Mouse (Mus musculus) lung, embryonic 14.5 days (tissue): ENCODE results near the gene Prkag2. TPM values are rescaled to one million over a fixed set of nuclear protein-coding genes. Genes with fewer than 3 reads are reported as not detected.

Source experiments
- ATAC-seq: fragments of 200-750 bp; cut with Nextera tagmentation; 2 replicates; pipeline ENCODE4 v1.8.0; 2017; ENCODE audit warnings: mild to moderate bottlenecking, moderate TSS enrichment, moderate library complexity; ENCODE audit not compliant: insufficient read depth
- DNase-seq: peaks from one replicate; pipeline ENCODE4 v3.0.0-alpha.2; 2015
- H3K27ac ChIP-seq: fragments of 300-500 bp; sonication (generic); 2 replicates; pipeline ENCODE4 v1.5.1; 2014; ENCODE audit warnings: low read depth, mild to moderate bottlenecking, moderate library complexity
- H3K27me3 ChIP-seq: fragments of 300-500 bp; sonication (generic); 2 replicates; pipeline ENCODE4 v1.6.1; 2014; ENCODE audit warnings: low read length, control low read depth; ENCODE audit not compliant: insufficient read depth
- H3K36me3 ChIP-seq: fragments of 300-500 bp; sonication (generic); 2 replicates; pipeline ENCODE4 v1.6.1; 2014; ENCODE audit warnings: control low read depth; ENCODE audit not compliant: insufficient read depth
- H3K4me1 ChIP-seq: fragments of 300-500 bp; sonication (generic); 2 replicates; pipeline ENCODE4 v1.6.1; 2014; ENCODE audit warnings: antibody characterized with exemption, control low read depth; ENCODE audit not compliant: insufficient read depth
- H3K4me2 ChIP-seq: fragments of 300-500 bp; sonication (generic); 2 replicates; pipeline ENCODE4 v1.6.1; 2014; ENCODE audit warnings: mild to moderate bottlenecking
- H3K4me3 ChIP-seq: fragments of 300-500 bp; sonication (generic); 2 replicates; pipeline ENCODE4 v1.5.1; 2014; ENCODE audit warnings: low read depth, low read length
- H3K9ac ChIP-seq: fragments of 300-500 bp; sonication (generic); 2 replicates; pipeline ENCODE4 v1.6.1; 2014
- H3K9me3 ChIP-seq: fragments of 300-500 bp; sonication (generic); 2 replicates; pipeline ENCODE4 v1.6.1; 2016; ENCODE audit warnings: low read depth, low read length, control low read depth
- CTCF ChIP-seq: IDR thresholded peaks from 2 replicates; pipeline ENCODE4 v1.5.1; 2016; ENCODE audit warnings: antibody characterized with exemption, low read depth
- WGBS: fragments of 180-500 bp; shearing (Covaris S2); extraction: QIAGEN DNeasy Blood & Tissue Kit; methylation state at CpG from one replicate; pipeline ENCODE4 v1.1.7; 2014; 5-methylcytosine and 5-hydroxymethylcytosine counted together
- polyA plus RNA-seq: library from polyadenylated mRNA; unstranded; fragments of >200 nt; fragmentation: Nextera tagmentation; extraction: Ambion mirVana; gene quantifications from 2 replicates; pipeline ENCODE4 v1.2.1, GENCODE M21; 2014

Prkag2 gene
- polyA plus RNA-seq, 1 experiment from 2014 or later: 25.6 TPM

DNA sequence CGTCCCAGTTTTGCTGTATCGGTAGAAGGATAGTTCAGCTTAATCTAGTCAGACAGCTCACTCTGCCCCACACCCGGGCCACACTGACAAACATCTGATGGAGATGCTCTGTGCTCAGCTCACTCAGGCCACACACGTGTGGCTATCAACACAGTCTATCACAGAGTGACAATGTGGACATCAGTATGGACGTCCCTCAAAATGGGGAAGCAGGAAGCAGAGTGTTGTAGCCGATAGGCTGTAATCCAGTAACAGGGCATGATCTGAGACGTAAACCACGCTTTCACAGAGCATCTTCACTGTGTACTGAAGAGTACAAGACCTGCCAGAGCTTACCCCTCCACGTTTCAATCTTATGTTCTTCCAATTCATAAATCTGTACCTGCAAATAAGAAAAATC lies 223.8 kb downstream of the Prkag2 start:
- TF ChIP-seq CTCF: no peak
- Histone ChIP-seq H3K27ac (no peak overlapping the region), H3K27me3 (no peaks in the 10 kb centered on the region), H3K4me1 (no peaks in the 10 kb centered on the region), H3K36me3 (peaks cover 9% of the 10 kb centered on the region; the same call in 1 of the 2 replicates), H3K4me3 (no peak overlapping the region), H3K9me3 (no peaks in the 10 kb centered on the region), H3K9ac (no peak overlapping the region), H3K4me2 (no peak overlapping the region)
- DNase-seq (no peak), ATAC-seq (no peak)
- 79% methylated on average over 9 of the region's 9 CpGs for WGBS

DNA sequence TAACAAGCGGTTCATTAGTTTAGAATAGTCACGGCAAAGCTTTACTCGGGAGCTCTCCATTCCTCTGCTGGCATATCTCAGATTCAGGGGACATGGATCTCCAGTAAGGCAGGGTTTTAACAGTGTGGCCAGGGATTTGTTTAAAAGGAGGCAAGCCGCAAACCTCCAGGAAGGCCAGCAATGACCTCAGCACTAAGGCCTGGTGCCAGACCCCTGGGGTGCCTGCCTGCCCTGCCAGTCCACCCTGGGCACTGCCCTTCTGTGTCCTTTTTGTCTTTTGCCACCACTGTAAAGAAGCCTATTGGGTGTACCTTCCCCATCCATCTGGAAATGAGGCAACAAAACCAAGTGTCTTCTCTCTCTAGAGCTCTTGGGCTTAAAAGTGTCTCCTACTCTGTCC lies 226.3 kb downstream of the Prkag2 start:
- DNase-seq (no peak), ATAC-seq (no peak)
- H3K27ac ChIP-seq: no peak overlapping the region
- H3K4me3 ChIP-seq: no peak overlapping the region
- no peak overlapping the region for H3K4me2 ChIP-seq
- H3K4me1 ChIP-seq: no peaks in the 10 kb centered on the region
- 80% methylated on average over 4 of the region's 4 CpGs for WGBS
- H3K9me3 ChIP-seq: no peaks in the 10 kb centered on the region
- no peaks in the 10 kb centered on the region for H3K27me3 ChIP-seq
- peaks cover 4% of the 10 kb centered on the region; the same call in 1 of the 2 replicates for H3K36me3 ChIP-seq
- no peak overlapping the region for H3K9ac ChIP-seq
- no peak for TF ChIP-seq CTCF

DNA sequence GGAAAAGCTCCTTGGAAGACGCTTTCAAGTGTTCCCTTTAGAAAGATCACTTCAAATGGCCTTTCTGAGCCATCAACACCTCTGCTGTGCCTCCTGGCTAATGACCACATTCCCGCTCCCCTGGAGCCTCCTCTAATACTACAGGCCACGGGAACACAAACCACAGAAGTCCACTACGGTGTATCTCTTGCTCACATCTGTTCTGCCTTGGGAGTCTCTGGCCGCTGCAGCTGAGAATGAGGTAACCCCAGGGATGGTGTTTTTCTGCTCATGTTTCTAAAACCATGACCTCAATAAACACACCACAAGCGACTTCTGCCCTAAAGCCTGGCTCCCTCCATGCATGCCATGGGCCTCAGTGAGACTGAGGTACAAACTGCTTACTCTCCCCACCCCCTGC lies 227.2 kb downstream of the Prkag2 start:
- ATAC-seq (no peak), DNase-seq (no peak)
- no peaks in the 10 kb centered on the region for H3K9me3 ChIP-seq
- H3K9ac ChIP-seq: no peak overlapping the region
- H3K4me2 ChIP-seq: no peak overlapping the region
- no peak overlapping the region for H3K4me3 ChIP-seq
- H3K36me3 ChIP-seq: peaks cover 7% of the 10 kb centered on the region; the same call in 1 of the 2 replicates
- no peak for TF ChIP-seq CTCF
- H3K4me1 ChIP-seq: no peaks in the 10 kb centered on the region
- no peaks in the 10 kb centered on the region for H3K27me3 ChIP-seq
- 42% methylated on average over 6 of the region's 6 CpGs for WGBS
- no peak overlapping the region for H3K27ac ChIP-seq

DNA sequence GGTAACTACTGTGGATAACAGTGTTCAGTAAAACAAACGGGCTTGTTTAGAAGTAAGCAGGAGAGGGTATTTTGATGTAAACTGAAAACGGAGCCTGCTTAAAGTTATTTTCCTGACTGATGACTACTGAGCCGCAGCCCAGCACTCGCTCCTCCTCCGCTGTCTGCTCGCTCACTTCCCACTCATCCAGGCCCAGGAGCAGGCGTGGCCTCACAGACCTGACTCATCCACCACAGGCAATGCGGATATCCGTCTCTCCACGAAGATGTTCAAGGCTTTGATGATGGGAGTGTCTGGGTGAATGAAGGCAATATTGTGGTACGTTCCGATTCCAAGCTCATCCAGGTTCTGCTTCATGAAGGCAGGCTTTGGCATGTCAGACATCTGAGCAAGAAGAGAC lies 229.2 kb downstream of the Prkag2 start:
- WGBS: 79% methylated on average over 12 of the region's 12 CpGs
- H3K27ac ChIP-seq: no peak overlapping the region
- DNase-seq (no peak), ATAC-seq (no peak)
- TF ChIP-seq CTCF: no peak
- H3K4me3 ChIP-seq: no peak overlapping the region
- no peaks in the 10 kb centered on the region for H3K27me3 ChIP-seq
- H3K9ac ChIP-seq: no peak overlapping the region
- peaks cover 6% of the 10 kb centered on the region; the same call in 1 of the 2 replicates for H3K36me3 ChIP-seq
- no peak overlapping the region for H3K4me2 ChIP-seq
- H3K9me3 ChIP-seq: no peaks in the 10 kb centered on the region
- H3K4me1 ChIP-seq: no peaks in the 10 kb centered on the region

DNA sequence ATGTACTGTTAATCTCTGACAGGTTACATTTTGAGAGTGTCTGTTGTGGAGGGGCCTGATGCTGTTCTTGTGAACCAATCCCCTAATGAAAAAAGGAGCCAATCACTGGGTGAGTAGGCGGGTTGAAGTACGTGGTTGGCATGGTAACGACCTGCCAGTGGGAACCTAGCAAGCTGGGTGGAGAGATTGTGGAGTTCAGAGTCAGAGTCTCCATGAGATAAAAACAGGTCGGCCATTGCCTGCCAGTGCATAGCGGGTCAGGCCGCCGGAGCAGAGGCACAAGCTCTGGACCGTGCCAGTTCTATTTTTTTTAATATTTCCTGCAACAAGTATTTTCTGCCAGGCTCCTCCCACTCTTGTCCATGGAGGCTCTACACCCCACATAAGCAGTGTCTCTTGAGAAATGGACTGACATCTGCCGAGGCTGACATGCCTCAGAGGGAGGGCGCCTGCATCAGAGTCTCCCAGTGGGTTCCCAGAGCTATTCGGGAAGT lies 230.6 kb downstream of the Prkag2 start:
- Histone ChIP-seq H3K27ac (no peak overlapping the region), H3K9me3 (no peaks in the 10 kb centered on the region), H3K4me3 (no peak overlapping the region), H3K4me1 (no peaks in the 10 kb centered on the region), H3K4me2 (0 out of 2 replicates have a peak overlapping the region, but pooled peaks have one; percentile 12), H3K9ac (no peak overlapping the region), H3K27me3 (no peaks in the 10 kb centered on the region), H3K36me3 (0 out of 2 replicates have a peak, but pooled peaks cover 6% of the 10 kb centered on the region)
- DNase-seq (peak; percentile 42), ATAC-seq (peak; percentile 58)
- TF ChIP-seq CTCF: no peak
- 40% methylated on average over 11 of the region's 11 CpGs for WGBS

DNA sequence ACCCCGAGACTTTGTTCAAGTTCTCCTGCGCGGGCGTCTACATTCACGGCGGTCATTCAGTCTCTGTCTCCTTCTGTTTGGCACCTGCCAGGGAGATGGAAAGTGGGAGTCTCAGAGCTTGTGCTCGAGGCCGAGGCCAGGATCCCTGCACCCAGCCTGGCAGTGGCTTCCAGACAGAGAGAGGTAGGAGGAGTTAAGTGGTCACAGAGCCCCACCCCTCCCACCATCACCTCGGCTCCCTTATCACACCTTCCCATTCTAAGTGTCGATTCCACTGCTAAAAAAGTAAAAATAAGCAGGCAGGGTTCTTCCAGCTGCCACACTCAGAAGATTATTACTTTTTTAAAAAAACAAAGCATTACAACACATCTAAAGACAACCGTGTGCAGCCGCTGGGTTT lies 236.6 kb downstream of the Prkag2 start:
- no peak for TF ChIP-seq CTCF
- WGBS: 69% methylated on average over 12 of the region's 12 CpGs
- Histone ChIP-seq H3K4me2 (no peak overlapping the region), H3K36me3 (peaks cover 12% of the 10 kb centered on the region; the same call in 1 of the 2 replicates), H3K27ac (no peak overlapping the region), H3K4me3 (no peak overlapping the region), H3K27me3 (no peaks in the 10 kb centered on the region), H3K9me3 (no peaks in the 10 kb centered on the region), H3K4me1 (no peaks in the 10 kb centered on the region), H3K9ac (no peak overlapping the region)
- ATAC-seq: no peak
- no peak for DNase-seq

DNA sequence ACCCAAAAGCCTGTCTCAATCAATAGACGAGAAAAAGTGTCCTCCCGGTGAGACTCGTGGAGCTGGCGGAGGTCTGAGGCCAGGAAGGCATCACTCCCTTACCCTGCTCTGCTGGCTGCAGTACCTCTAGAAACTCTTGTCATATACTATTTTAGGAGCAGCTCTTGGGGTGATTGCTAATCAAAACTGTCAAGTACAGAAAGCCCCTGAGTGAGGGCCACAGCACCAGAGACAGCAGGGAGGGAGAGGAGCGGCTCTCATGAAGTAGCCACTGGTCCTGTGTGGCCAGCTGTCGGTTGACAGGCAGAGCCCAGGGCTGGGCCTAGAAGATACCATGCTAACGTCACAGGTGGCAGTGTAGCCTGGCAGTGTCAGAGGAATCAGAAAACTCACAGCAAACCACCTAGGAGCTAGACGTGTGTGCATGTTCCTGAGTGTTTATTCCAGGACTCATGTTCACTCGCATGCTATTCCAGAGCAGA lies 239.0 kb downstream of the Prkag2 start:
- ATAC-seq: no peak
- WGBS: 79% methylated on average over 9 of the region's 9 CpGs
- H3K9ac ChIP-seq: no peak overlapping the region

More for the DNA sequence above, 239.0 kb downstream of the Prkag2 start:
- no peaks in the 10 kb centered on the region for H3K27me3 ChIP-seq
- no peak overlapping the region for H3K4me2 ChIP-seq
- H3K27ac ChIP-seq: no peak overlapping the region
- no peak overlapping the region for H3K4me3 ChIP-seq
- no peaks in the 10 kb centered on the region for H3K9me3 ChIP-seq
- TF ChIP-seq CTCF: no peak
- DNase-seq: no peak
- peaks cover 9% of the 10 kb centered on the region; the same call in 1 of the 2 replicates for H3K36me3 ChIP-seq
- H3K4me1 ChIP-seq: no peaks in the 10 kb centered on the region
